Mouse (Mus musculus) layer of hippocampus, adult 18-20 months (tissue): Measurements from ENCODE around the gene Tmc3. TPM values are rescaled to one million over a fixed set of nuclear protein-coding genes. Genes with fewer than 3 reads are reported as not detected.

Experiments used
- DNase-seq, 2 experiments: peaks; one replicate each; pipeline ENCODE4 v3.0.0; 2022; ENCODE audit warnings: low spot score in 2 of 2
- total RNA-seq, 2 experiments: library from RNA; stranded (reverse); gene quantifications; 2 replicates each; pipeline ENCODE4 v1.2.3; 2021

The Tmc3 gene
- total RNA-seq, 2 experiments from 2014 or later = 0.25 to 0.35 TPM

DNA sequence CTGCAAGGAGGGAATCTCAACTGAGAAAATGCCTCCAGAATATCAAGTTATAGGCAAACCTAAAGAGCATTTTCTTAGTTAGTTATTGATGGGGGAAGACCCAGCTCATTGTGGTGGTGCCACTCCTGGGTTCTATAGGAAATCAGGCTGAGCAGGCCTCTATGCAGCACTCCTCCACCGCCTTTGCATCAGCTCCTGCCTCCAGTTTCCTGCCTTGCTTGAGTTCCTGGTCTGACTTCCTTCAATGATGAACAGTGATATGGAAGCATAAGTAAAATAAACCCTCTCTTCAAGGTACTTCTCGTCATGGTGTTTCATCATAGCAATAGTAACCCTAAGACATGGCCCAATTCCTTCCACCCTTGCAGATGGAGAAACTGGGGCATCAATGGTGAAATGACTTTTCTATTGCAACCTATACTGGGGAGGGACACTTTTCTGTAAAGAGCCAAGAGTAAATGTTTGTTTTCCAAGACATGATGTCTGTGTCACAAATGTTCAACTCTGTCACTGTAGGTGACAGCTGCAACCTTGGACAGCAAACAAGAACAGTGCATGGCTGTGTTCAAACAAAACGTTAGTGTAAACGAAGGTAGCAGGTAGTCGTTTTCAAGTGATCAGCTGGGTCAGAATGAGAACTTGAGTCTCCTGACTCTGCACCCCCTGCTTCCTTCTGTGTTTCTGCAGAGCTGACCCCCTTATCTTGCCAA, 83.4 kb downstream of the Tmc3 start:
- DNase-seq = no peak

DNA sequence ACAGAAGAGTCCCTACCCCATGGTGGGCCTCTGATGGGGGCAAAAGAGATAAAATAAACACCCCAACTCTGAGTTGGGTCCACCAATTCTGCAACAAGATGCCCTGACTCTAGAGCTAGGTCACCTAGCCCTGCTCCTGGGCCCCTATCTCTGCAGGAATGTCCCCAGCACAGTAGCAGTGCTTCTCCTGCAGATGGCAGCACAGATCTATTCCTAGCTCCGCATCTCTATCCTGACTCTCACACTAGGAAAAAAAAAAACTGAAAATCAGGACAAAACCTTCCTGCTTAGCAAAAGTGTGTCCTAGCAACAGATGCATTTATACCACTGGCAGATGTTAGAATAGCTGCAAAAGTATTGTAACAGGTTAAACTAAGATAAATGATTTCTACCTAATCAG, 84.0 kb downstream of the Tmc3 start:
- peak in 1 of 2 experiments; percentile 78 for DNase-seq

GRCm38 (mm10) chr7:83671573-83671972, 86.8 kb downstream of the Tmc3 start:
- DNase-seq = no peak

Other genes starting within 250 kb of the Tmc3 start
- gene Stard5, start 47.0 kb downstream of the Tmc3 start, total RNA-seq = 10 to 100 TPM; 15.7 to 16.3 TPM
- gene Il16, start 160.8 kb downstream of the Tmc3 start, total RNA-seq = 10 to 100 TPM; 57.5 to 62.0 TPM
- 1 to 10 TPM; 1.7 to 2.2 TPM for gene Cfap161, start 210.0 kb downstream of the Tmc3 start, total RNA-seq